ENCODE assay signal across 8 mouse cellular contexts in the genomic region with DNA sequence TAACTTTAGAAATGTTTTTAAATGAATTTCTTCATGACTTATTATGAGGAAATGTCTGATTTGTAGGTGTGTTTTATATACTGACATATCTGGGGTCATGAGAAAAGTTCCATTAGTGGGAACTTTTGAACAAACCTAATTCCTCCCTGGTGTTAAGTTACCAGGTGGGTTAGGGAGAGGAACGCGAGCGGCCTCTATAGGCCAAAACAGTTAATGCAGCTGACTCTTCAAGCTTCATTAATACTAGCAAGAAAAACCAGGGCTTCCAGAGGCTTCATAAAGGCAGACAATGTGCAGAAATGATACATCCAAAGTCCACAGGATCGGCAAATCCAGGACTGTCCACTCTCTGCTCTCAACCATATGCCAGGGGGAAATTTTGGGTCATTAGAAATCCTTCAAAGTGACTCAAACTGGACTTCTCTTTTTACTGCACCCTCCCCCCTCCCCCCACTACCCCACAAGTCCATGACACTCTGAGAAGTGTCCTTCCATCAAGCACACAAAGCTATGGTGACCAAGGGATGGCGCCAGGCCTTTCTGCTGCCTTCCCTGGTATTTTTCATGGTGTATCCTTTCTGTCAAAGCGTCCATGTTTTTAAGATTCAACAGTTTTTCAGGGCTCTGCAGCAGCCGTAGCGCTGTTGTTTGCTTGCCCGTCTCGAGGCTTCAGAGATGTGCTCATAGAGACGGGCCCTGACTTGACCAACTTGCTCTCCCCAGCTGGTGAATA.
A peak's percentile ranks its signal among the peaks of the same experiment; 100 is the strongest.
DNase-seq lines count a peak whose midpoint lies in the region; ATAC-seq and TF ChIP-seq lines count a peak whose summit lies in the region.

No protein-coding gene starts in this region.

- H3K9ac ChIP-seq in forebrain, embryonic 12.5 days, result no peak overlapping the region
- H3K9ac ChIP-seq in intestine, embryonic 15.5 days, result no peak overlapping the region
- peak overlapping the region; percentile 13; the same call in 1 of the 2 replicates for H3K9ac ChIP-seq in midbrain, postnatal 0 days (replicated peaks; ENCODE audit: low read length, poor library complexity, severe bottlenecking)

- peak overlapping the region; percentile 73 for H3K27ac ChIP-seq in forebrain, embryonic 12.5 days
- no peak overlapping the region for H3K27ac ChIP-seq in intestine, embryonic 15.5 days
- H3K27ac ChIP-seq in midbrain, postnatal 0 days (ENCODE audit: low read depth, low read length), result peak overlapping the region; percentile 94

- H3K4me3 ChIP-seq in forebrain, embryonic 12.5 days (replicated peaks), result peak overlapping the region; percentile 49
- H3K4me3 ChIP-seq in intestine, embryonic 15.5 days (replicated peaks), result no peak overlapping the region
- H3K4me3 ChIP-seq in midbrain, postnatal 0 days (ENCODE audit: low read depth, low read length), result peak overlapping the region; percentile 46

- peaks cover 72% of the 10 kb centered on the region for H3K27me3 ChIP-seq in forebrain, embryonic 12.5 days
- H3K27me3 ChIP-seq in intestine, embryonic 15.5 days (replicated peaks), result peaks cover 42% of the 10 kb centered on the region
- no peaks in the 10 kb centered on the region for H3K27me3 ChIP-seq in midbrain, postnatal 0 days (ENCODE audit: insufficient read depth, low read length)

- no peaks in the 10 kb centered on the region for H3K9me3 ChIP-seq in forebrain, embryonic 12.5 days
- no peaks in the 10 kb centered on the region for H3K9me3 ChIP-seq in intestine, embryonic 15.5 days
- H3K9me3 ChIP-seq in midbrain, postnatal 0 days (ENCODE audit: low read length), result no peaks in the 10 kb centered on the region

- H3K4me1 ChIP-seq in forebrain, embryonic 12.5 days, result peaks cover 42% of the 10 kb centered on the region
- H3K4me1 ChIP-seq in intestine, embryonic 15.5 days (replicated peaks), result peaks cover 26% of the 10 kb centered on the region
- H3K4me1 ChIP-seq in midbrain, postnatal 0 days (ENCODE audit: insufficient read depth, low read length), result peaks cover 13% of the 10 kb centered on the region; the same call in 1 of the 2 replicates

- no peaks in the 10 kb centered on the region for H3K36me3 ChIP-seq in forebrain, embryonic 12.5 days (replicated peaks)
- no peaks in the 10 kb centered on the region for H3K36me3 ChIP-seq in intestine, embryonic 15.5 days
- no peaks in the 10 kb centered on the region for H3K36me3 ChIP-seq in midbrain, postnatal 0 days (ENCODE audit: insufficient read depth, low read length)

- intact Hi-C loops in left cerebral cortex, postnatal 10 days (cut with DNase I), result loop anchor here (5.0 kb wide), 1 partner anchor 56 kb away; no protein-coding TSS in a partner anchor

- peak; percentile 94 for TF ChIP-seq CTCF in midbrain, postnatal 0 days (IDR thresholded peaks at IDR 0.05)

- ATAC-seq in forebrain, embryonic 12.5 days (ENCODE audit: low FRiP score), result 0 out of 2 replicates have a peak, but pooled peaks have one; percentile 5
- peak; percentile 16; the same call in 1 of the 2 replicates for ATAC-seq in intestine, embryonic 15.5 days
- ATAC-seq in midbrain, postnatal 0 days (ENCODE audit: low FRiP score), result peak; percentile 28; the same call in 1 of the 2 replicates

- WGBS in forebrain, embryonic 12.5 days, result under 1% methylated on average over 11 of the region's 11 CpGs
- 5% methylated on average over 11 of the region's 11 CpGs for WGBS in intestine, embryonic 15.5 days
- WGBS in midbrain, postnatal 0 days, result under 1% methylated on average over 11 of the region's 11 CpGs

- peak overlapping the region; percentile 87 for H3K4me2 ChIP-seq in forebrain, embryonic 12.5 days
- no peak overlapping the region for H3K4me2 ChIP-seq in intestine, embryonic 15.5 days (replicated peaks)
- peak overlapping the region; percentile 93 for H3K4me2 ChIP-seq in midbrain, postnatal 0 days (ENCODE audit: low read depth, low read length, poor library complexity, severe bottlenecking)

- DNase-seq in urinary bladder, postnatal 14 days (ENCODE audit: low spot score), result peak; percentile 64
- no peak for DNase-seq in urinary bladder, postnatal 10 days (ENCODE audit: low spot score)
- peak; percentile 57 for DNase-seq in c-Kit-positive CD71-negative TER-119-negative erythroid progenitor cells, embryonic 14.5 days (ENCODE audit: low read depth)
- peak; percentile 63 to 75 for DNase-seq in left cerebral cortex, postnatal 10 days (ENCODE audit: extremely low spot score in 1 of 2, low spot score in 2 of 2)
- DNase-seq in midbrain, postnatal 0 days (ENCODE audit: low spot score), result peak; percentile 89
- no peak for DNase-seq in yolk sac, embryonic 10.5 days (ENCODE audit: low spot score)

Comparison
In these comparisons a context has a peak if more than half of its experiments do, and no peak if none do; other contexts are left out.
1. DNase-seq: peak in urinary bladder, postnatal 14 days (single experiment), c-Kit-positive CD71-negative TER-119-negative erythroid progenitor cells, embryonic 14.5 days (single experiment), left cerebral cortex, postnatal 10 days (2 of 2) and midbrain, postnatal 0 days (single experiment); none in urinary bladder, postnatal 10 days (single experiment) and yolk sac, embryonic 10.5 days (single experiment).
2. Peak in every context shown above with its lines, with median percentiles within 50 percentile points of each other: ATAC-seq.